Mouse (Mus musculus) bone marrow, adult 2 months (tissue): ENCODE measurements around the gene Astn1.

Experiments used
- CTCF ChIP-seq: fragments of 200-500 bp; IDR thresholded peaks from 2 replicates; pipeline ENCODE4 v1.5.1; 2011; ENCODE audit warnings: low read length, control low read depth; ENCODE audit not compliant: control insufficient read depth, insufficient read depth
- POLR2A ChIP-seq: fragments of 200-500 bp; IDR thresholded peaks from 2 replicates; pipeline ENCODE4 v1.6.1; 2011; ENCODE audit warnings: low read depth, mild to moderate bottlenecking, control low read depth, low read length, borderline replicate concordance; ENCODE audit not compliant: control insufficient read depth

- TF ChIP-seq CTCF (no peak), POLR2A (no peak)
Observed at GRCm38 (mm10) chr1:158581806-158582205, 219.7 kb downstream of the Astn1 start.
